Mouse (Mus musculus): Measurements from ENCODE around the gene Kera.
A peak's percentile ranks its signal among the peaks of the same experiment; 100 is the strongest.

The Kera gene

GRCm38 (mm10) chr10:97606579-97606978, at the start of gene Kera:
TSS of gene Kera (plus strand) at chr10:97606879.
- no peak for DNase-seq (ENCODE audit: low spot score in 2 of 2)

- DNase-seq (ENCODE audit: low spot score in 2 of 2) = no peak
These were observed 41.5 kb upstream of the Kera start, which contains the start of gene Lum for GRCm38 (mm10) chr10:97564957-97565856. TSS of gene Lum (plus strand) at chr10:97565128.

- DNase-seq (ENCODE audit: low spot score in 2 of 2) = no peak
These were observed 39.1 kb upstream of the Kera start for GRCm38 (mm10) chr10:97567489-97568135.

- DNase-seq (ENCODE audit: low spot score in 2 of 2) = peak; percentile 37 to 39
These were observed 24.0 kb upstream of the Kera start for GRCm38 (mm10) chr10:97582543-97583231.

DNA sequence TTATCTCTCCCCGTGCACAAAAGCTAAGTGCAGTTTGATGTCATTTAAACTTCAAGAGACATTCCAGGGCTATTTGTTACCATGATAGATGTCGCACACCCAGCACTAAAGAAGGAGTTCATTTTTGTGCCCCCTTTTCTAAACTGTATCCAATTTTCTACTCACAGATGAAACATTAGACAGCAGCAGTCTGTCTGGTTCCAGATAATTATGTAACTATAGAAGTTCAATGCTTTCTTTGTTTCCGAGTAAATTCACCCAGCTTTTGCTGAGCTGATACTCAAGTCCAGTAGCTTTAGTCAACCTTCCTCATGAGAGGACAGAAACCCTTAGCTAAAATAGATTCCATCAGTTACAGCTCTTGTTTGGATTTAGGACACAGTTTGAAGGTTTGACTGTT, 22.5 kb upstream of the Kera start:
- no peak for DNase-seq (ENCODE audit: low spot score in 2 of 2)

- DNase-seq (ENCODE audit: low spot score in 2 of 2) = no peak
These were observed 19.5 kb upstream of the Kera start for GRCm38 (mm10) chr10:97587159-97587558.

GRCm38 (mm10) chr10:97589574-97589973, 17.1 kb upstream of the Kera start:
- no peak for DNase-seq (ENCODE audit: low spot score in 2 of 2)

DNA sequence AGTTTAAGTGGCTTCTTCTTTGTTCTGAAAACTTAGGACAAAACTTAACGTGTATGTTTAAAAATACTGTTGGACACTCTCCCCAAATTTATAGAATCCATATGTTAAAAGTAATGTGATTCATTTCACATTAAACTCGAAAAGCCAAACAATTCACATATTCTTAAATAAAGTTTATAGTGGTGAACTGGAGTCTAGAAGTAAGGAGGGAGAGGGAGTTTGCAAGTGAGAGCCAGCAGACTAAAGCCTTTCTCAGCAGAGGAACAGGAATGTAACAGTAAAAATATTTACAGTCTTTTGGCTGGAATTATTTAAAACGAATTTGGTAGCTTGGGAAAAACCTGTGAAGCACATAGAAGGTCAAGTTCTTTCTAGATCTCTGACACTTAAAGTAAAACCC, 15.6 kb upstream of the Kera start:
- no peak for DNase-seq (ENCODE audit: low spot score in 2 of 2)

GRCm38 (mm10) chr10:97591685-97592084, 15.0 kb upstream of the Kera start:
- no peak for DNase-seq (ENCODE audit: low spot score in 2 of 2)

DNA sequence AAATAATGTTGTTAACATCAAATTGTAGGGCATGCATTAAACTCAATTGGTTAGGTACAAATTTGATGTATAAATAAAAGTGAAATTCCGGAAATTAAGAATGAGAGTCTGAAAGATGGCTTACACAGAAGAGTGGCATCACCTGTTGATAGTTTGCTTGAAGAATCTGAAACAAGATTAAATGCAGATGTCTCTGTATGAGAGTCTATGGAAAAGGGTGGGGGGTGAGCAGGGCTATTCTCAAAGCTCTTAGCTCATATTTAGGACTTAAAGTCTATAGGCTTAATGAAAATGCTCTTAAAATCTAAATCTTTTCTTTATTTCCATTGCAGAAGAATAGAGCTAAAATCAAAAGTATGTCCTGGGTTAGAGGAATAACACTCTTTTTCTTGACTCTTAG, 11.0 kb upstream of the Kera start:
- no peak for DNase-seq (ENCODE audit: low spot score in 2 of 2)

- DNase-seq (ENCODE audit: low spot score in 2 of 2) = no peak
These were observed 4.9 kb upstream of the Kera start for GRCm38 (mm10) chr10:97601744-97602143.

GRCm38 (mm10) chr10:97603256-97603655, 3.4 kb upstream of the Kera start:
- DNase-seq (ENCODE audit: low spot score in 2 of 2) = no peak

DNA sequence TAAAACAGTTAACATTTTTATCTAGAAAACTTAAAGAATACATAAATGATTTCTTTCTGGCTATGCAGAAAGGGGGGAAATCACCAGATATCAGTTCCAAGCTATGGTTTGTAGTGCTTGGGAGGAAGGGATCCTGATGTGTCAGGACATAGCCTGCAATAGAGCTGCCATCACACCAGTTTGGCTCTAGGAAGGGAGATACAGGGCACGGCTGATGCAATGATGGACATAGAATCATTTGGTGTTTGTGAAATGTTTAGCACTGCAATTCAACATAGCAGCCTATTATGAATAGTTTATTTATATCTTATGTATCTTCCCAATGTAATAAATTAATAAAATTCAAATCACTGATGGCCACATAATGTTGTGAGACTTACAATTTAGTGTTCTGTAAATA, 15.6 kb downstream of the Kera start:
- no peak for DNase-seq (ENCODE audit: low spot score in 2 of 2)

GRCm38 (mm10) chr10:97624381-97624780, 17.7 kb downstream of the Kera start:
- no peak for DNase-seq (ENCODE audit: low spot score in 2 of 2)

DNA sequence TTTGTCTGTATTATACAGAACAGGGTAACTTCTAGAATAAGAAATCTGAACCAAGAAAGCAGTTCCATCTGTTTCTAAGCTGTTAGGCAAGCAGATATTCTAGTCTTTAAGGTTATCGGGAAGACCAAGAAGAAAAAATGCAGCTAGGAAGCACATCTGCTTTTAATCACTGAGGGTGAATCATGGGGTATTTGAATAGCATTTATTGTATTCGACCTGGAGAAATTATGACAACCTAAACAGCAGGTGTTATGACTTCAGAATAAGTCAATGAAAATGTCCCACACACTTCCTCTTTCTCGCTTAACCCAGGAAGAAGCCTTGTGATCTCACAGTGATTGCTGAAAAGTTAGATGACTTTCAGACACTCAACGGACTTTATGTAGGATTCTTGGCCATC, 18.4 kb downstream of the Kera start:
- no peak for DNase-seq (ENCODE audit: low spot score in 2 of 2)

GRCm38 (mm10) chr10:97626543-97626942, 19.9 kb downstream of the Kera start:
- no peak for DNase-seq (ENCODE audit: low spot score in 2 of 2)

DNA sequence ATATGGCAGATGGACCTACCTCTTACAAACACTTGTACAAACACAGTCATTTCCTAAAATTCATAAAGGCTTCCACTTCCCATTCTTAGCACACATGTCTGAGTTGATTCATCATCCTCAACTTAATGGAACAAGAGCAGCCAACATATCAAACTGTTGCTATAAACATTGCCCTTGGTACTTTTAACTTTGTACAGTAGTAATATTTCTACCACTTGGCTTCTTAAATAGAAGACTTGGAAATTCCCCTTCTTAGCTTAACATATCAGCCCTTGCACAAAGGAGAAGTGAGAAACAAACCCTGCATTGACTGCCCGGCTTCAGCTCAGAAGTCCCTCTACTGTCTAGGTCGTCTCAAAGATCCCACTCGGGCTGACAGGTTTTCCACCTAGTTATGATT, 24.4 kb downstream of the Kera start:
- DNase-seq (ENCODE audit: low spot score in 2 of 2) = no peak

DNA sequence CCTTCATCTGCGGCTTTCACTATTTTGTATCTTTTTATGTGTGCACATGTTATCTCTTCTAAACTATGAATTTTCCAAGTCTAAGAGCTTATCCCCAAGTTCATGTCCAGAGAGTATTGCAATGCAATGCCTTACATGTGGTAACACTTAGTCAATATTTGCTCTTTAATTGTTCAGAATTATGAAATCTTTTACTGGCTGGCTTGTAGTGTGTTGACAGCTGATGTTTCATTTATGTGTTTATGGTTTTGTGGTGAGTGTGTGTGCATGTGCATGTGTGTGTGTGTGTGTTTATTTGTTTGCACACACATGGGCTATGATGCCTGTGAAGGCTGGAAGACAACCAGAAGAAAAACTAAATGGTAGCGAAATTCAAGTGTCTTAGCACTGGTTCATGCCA, 35.2 kb downstream of the Kera start:
- DNase-seq (ENCODE audit: low spot score in 2 of 2) = no peak

DNA sequence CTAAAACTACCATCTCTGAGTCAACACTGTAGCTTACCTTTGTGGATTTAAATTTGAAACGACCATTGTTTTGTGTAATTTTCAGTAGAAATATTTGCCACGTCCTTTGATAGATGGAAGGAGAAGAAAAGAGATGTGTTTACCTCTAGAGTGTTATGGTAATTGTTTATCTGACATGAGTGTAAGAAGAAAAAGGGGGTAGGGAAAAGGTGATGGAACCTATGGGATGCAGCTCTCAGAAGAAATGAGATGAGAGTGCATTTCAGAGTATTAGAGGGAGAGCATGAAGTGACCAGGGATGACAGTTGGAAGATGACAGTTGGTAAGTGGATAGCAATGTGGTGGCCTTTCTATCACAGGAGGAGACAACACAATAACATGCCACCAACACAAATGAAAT, 37.1 kb downstream of the Kera start, which contains the start of gene Epyc:
Gene Epyc, plus strand, starts transcription at position 301 of the 400 bp plus-strand sequence.
- DNase-seq (ENCODE audit: low spot score in 2 of 2) = no peak

GRCm38 (mm10) chr10:97650334-97650733, 43.7 kb downstream of the Kera start:
- no peak for DNase-seq (ENCODE audit: low spot score in 2 of 2)

DNA sequence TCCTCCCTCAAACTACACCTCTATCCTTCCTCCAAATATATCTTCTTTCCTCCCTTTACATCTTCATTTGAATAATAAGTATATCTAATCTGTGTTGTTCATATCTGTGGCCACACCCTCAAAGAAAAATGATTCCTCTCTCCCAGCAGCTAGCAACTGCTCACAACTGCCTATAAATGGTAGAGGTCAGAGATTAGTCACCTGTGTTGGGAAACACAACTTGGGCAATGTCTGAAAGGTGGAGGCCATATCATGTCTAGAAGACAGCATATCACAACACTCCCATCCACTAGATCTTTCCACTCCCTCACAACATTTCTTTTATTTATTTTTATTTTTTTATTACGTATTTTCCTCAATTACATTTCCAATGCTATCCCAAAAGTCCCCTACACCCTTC, 52.8 kb downstream of the Kera start:
- DNase-seq (ENCODE audit: low spot score in 2 of 2) = no peak

All from right cerebral cortex, adult 2 months (tissue).